Mouse (Mus musculus): ENCODE results near the gene Trappc3l. TPM values are rescaled to one million over a fixed set of nuclear protein-coding genes. Genes with fewer than 3 reads are reported as not detected.

The Trappc3l gene
- polyA plus RNA-seq, 1 experiment from 2014 or later: not detected

GRCm38 (mm10) chr10:34066591-34066990 is 29.2 kb downstream of the Trappc3l start:
- WGBS: 65% methylated on average over 3 of the region's 3 CpGs
- H3K36me3 ChIP-seq (replicated peaks): no peaks in the 10 kb centered on the region
- no peaks in the 10 kb centered on the region for H3K27me3 ChIP-seq
- H3K9me3 ChIP-seq: no peaks in the 10 kb centered on the region
- H3K4me1 ChIP-seq: peaks cover 5% of the 10 kb centered on the region; the same call in 1 of the 2 replicates
- no peak overlapping the region for H3K9ac ChIP-seq
- H3K4me2 ChIP-seq: no peak overlapping the region
- no peak overlapping the region for H3K4me3 ChIP-seq (replicated peaks)
- no peak for ATAC-seq (ENCODE audit: low FRiP score)
- no peak overlapping the region for H3K27ac ChIP-seq

- Histone ChIP-seq H3K9ac (no peak overlapping the region), H3K36me3 (replicated peaks) (no peaks in the 10 kb centered on the region), H3K4me1 (peaks cover 5% of the 10 kb centered on the region; the same call in 1 of the 2 replicates), H3K9me3 (no peaks in the 10 kb centered on the region), H3K27me3 (no peaks in the 10 kb centered on the region), H3K4me3 (replicated peaks) (no peak overlapping the region), H3K27ac (no peak overlapping the region), H3K4me2 (no peak overlapping the region)
- 67% methylated on average over 1 of the region's 1 CpGs for WGBS
- ATAC-seq (ENCODE audit: low FRiP score): no peak
These were observed 32.2 kb downstream of the Trappc3l start for GRCm38 (mm10) chr10:34069606-34070005.

- Histone ChIP-seq H3K4me1 (peaks cover 5% of the 10 kb centered on the region; the same call in 1 of the 2 replicates), H3K27me3 (no peaks in the 10 kb centered on the region), H3K4me3 (replicated peaks) (no peak overlapping the region), H3K9me3 (no peaks in the 10 kb centered on the region), H3K36me3 (replicated peaks) (no peaks in the 10 kb centered on the region), H3K27ac (no peak overlapping the region), H3K9ac (no peak overlapping the region), H3K4me2 (no peak overlapping the region)
- 31% methylated on average over 5 of the region's 5 CpGs for WGBS
- peak; percentile 74; the same call in 1 of the 2 replicates for ATAC-seq (ENCODE audit: low FRiP score)
These were observed 33.6 kb downstream of the Trappc3l start for GRCm38 (mm10) chr10:34070999-34071492.

GRCm38 (mm10) chr10:34071650-34072049 is 34.3 kb downstream of the Trappc3l start:
- H3K9ac ChIP-seq: no peak overlapping the region
- no peaks in the 10 kb centered on the region for H3K36me3 ChIP-seq (replicated peaks)
- H3K27ac ChIP-seq: no peak overlapping the region
- no peak; the same call in 1 of the 2 replicates for ATAC-seq (ENCODE audit: low FRiP score)
- 58% methylated on average over 2 of the region's 2 CpGs for WGBS
- H3K4me2 ChIP-seq: no peak overlapping the region
- H3K27me3 ChIP-seq: no peaks in the 10 kb centered on the region
- no peaks in the 10 kb centered on the region for H3K9me3 ChIP-seq
- H3K4me3 ChIP-seq (replicated peaks): no peak overlapping the region
- H3K4me1 ChIP-seq: peaks cover 5% of the 10 kb centered on the region; the same call in 1 of the 2 replicates

- H3K4me1 ChIP-seq: peaks cover 5% of the 10 kb centered on the region; the same call in 1 of the 2 replicates
- no peaks in the 10 kb centered on the region for H3K9me3 ChIP-seq
- no peaks in the 10 kb centered on the region for H3K27me3 ChIP-seq
- 88% methylated on average over 5 of the region's 5 CpGs for WGBS
- no peaks in the 10 kb centered on the region for H3K36me3 ChIP-seq (replicated peaks)
- no peak overlapping the region for H3K4me2 ChIP-seq
- ATAC-seq (ENCODE audit: low FRiP score): no peak
- H3K4me3 ChIP-seq (replicated peaks): no peak overlapping the region
- no peak overlapping the region for H3K9ac ChIP-seq
- H3K27ac ChIP-seq: no peak overlapping the region
These were observed 37.3 kb downstream of the Trappc3l start for GRCm38 (mm10) chr10:34074522-34075200.

- ATAC-seq (ENCODE audit: low FRiP score): no peak
- WGBS: 90% methylated on average over 1 of the region's 1 CpGs
These were observed 49.1 kb downstream of the Trappc3l start for GRCm38 (mm10) chr10:34086514-34086913.

GRCm38 (mm10) chr10:34088515-34088914 is 51.1 kb downstream of the Trappc3l start:
- Histone ChIP-seq H3K36me3 (replicated peaks) (no peaks in the 10 kb centered on the region), H3K4me1 (no peaks in the 10 kb centered on the region), H3K27ac (no peak overlapping the region), H3K4me3 (replicated peaks) (no peak overlapping the region), H3K9me3 (no peaks in the 10 kb centered on the region), H3K9ac (no peak overlapping the region), H3K4me2 (no peak overlapping the region), H3K27me3 (no peaks in the 10 kb centered on the region)
- no peak for ATAC-seq (ENCODE audit: low FRiP score)
- WGBS: 86% methylated on average over 2 of the region's 2 CpGs

More at GRCm38 (mm10) chr10:34086514-34086913, 49.1 kb downstream of the Trappc3l start:
- Histone ChIP-seq H3K4me2 (no peak overlapping the region), H3K9ac (no peak overlapping the region), H3K4me1 (no peaks in the 10 kb centered on the region), H3K9me3 (no peaks in the 10 kb centered on the region), H3K27me3 (no peaks in the 10 kb centered on the region), H3K36me3 (replicated peaks) (no peaks in the 10 kb centered on the region), H3K27ac (no peak overlapping the region), H3K4me3 (replicated peaks) (no peak overlapping the region)

GRCm38 (mm10) chr10:34089517-34089916 is 52.1 kb downstream of the Trappc3l start:
- H3K9me3 ChIP-seq: no peaks in the 10 kb centered on the region
- H3K4me1 ChIP-seq: no peaks in the 10 kb centered on the region
- no peaks in the 10 kb centered on the region for H3K36me3 ChIP-seq (replicated peaks)
- no peak overlapping the region for H3K27ac ChIP-seq
- H3K4me2 ChIP-seq: no peak overlapping the region
- WGBS: 87% methylated on average over 3 of the region's 3 CpGs
- H3K4me3 ChIP-seq (replicated peaks): no peak overlapping the region
- no peak for ATAC-seq (ENCODE audit: low FRiP score)
- H3K27me3 ChIP-seq: no peaks in the 10 kb centered on the region
- no peak overlapping the region for H3K9ac ChIP-seq

- no peaks in the 10 kb centered on the region for H3K27me3 ChIP-seq
- no peak overlapping the region for H3K4me2 ChIP-seq
- no peaks in the 10 kb centered on the region for H3K4me1 ChIP-seq
- no peak overlapping the region for H3K9ac ChIP-seq
- H3K27ac ChIP-seq: no peak overlapping the region
- H3K9me3 ChIP-seq: no peaks in the 10 kb centered on the region
- no peak overlapping the region for H3K4me3 ChIP-seq (replicated peaks)
- H3K36me3 ChIP-seq (replicated peaks): no peaks in the 10 kb centered on the region
- no peak for ATAC-seq (ENCODE audit: low FRiP score)
- WGBS: 78% methylated on average over 1 of the region's 1 CpGs
These were observed 53.1 kb downstream of the Trappc3l start for GRCm38 (mm10) chr10:34090481-34090880.

- Histone ChIP-seq H3K4me1 (no peaks in the 10 kb centered on the region), H3K4me3 (replicated peaks) (no peak overlapping the region), H3K27ac (no peak overlapping the region), H3K9me3 (no peaks in the 10 kb centered on the region), H3K4me2 (no peak overlapping the region), H3K36me3 (replicated peaks) (no peaks in the 10 kb centered on the region), H3K27me3 (no peaks in the 10 kb centered on the region), H3K9ac (no peak overlapping the region)
- ATAC-seq (ENCODE audit: low FRiP score): no peak
- WGBS: 79% methylated on average over 5 of the region's 5 CpGs
These were observed 54.5 kb downstream of the Trappc3l start for GRCm38 (mm10) chr10:34091888-34092287.

- 86% methylated on average over 2 of the region's 2 CpGs for WGBS
- Histone ChIP-seq H3K4me3 (replicated peaks) (no peak overlapping the region), H3K27me3 (no peaks in the 10 kb centered on the region), H3K9me3 (no peaks in the 10 kb centered on the region), H3K9ac (no peak overlapping the region), H3K4me1 (no peaks in the 10 kb centered on the region), H3K36me3 (replicated peaks) (no peaks in the 10 kb centered on the region), H3K27ac (no peak overlapping the region), H3K4me2 (no peak overlapping the region)
- ATAC-seq (ENCODE audit: low FRiP score): no peak
These were observed 57.8 kb downstream of the Trappc3l start for GRCm38 (mm10) chr10:34095147-34095546.

- Histone ChIP-seq H3K27ac (no peak overlapping the region), H3K36me3 (replicated peaks) (no peaks in the 10 kb centered on the region), H3K9ac (no peak overlapping the region), H3K4me1 (no peaks in the 10 kb centered on the region), H3K9me3 (no peaks in the 10 kb centered on the region), H3K4me2 (peak overlapping the region; percentile 31), H3K4me3 (replicated peaks) (no peak overlapping the region), H3K27me3 (no peaks in the 10 kb centered on the region)
- WGBS: 64% methylated on average over 12 of the region's 12 CpGs
- no peak for ATAC-seq (ENCODE audit: low FRiP score)
These were observed 58.6 kb downstream of the Trappc3l start for GRCm38 (mm10) chr10:34095964-34096363.

- H3K27ac ChIP-seq: no peak within 1 kb of the TSS
- H3K4me2 ChIP-seq: peak within 1 kb of the TSS; percentile 31
- WGBS: 32% methylated on average over 9 of the region's 9 CpGs
These were observed 59.1 kb downstream of the Trappc3l start, which contains the start of gene Calhm5 for GRCm38 (mm10) chr10:34096418-34096883. Gene Calhm5 (minus strand): TSS chr10:34096519.

More at GRCm38 (mm10) chr10:34096418-34096883, 59.1 kb downstream of the Trappc3l start, which contains the start of gene Calhm5:
- H3K4me3 ChIP-seq (replicated peaks): no peak within 1 kb of the TSS
- ATAC-seq (ENCODE audit: low FRiP score): 0 out of 2 replicates have a peak, but pooled peaks have one; percentile 61
- no peak within 1 kb of the TSS for H3K9ac ChIP-seq
- no peaks in the 10 kb centered on the region for H3K36me3 ChIP-seq (replicated peaks)
- no peaks in the 10 kb centered on the region for H3K9me3 ChIP-seq
- no peaks in the 10 kb centered on the region for H3K27me3 ChIP-seq
- H3K4me1 ChIP-seq: no peaks in the 10 kb centered on the region

Measured in forebrain, embryonic 12.5 days (tissue).